Mouse (Mus musculus) liver, embryonic 12.5 days (tissue): Measurements from ENCODE around the gene Igf2bp3. TPM values are rescaled to one million over a fixed set of nuclear protein-coding genes. Genes with fewer than 3 reads are reported as not detected.

Source experiments
- ATAC-seq: fragments of 200-750 bp; cut with Nextera tagmentation; 2 replicates; pipeline ENCODE4 v1.8.0; 2017; ENCODE audit warnings: moderate number of reproducible peaks, mild to moderate bottlenecking, moderate library complexity
- H3K27ac ChIP-seq: fragments of 300-500 bp; sonication (generic); 2 replicates; pipeline ENCODE4 v1.5.1; 2016; ENCODE audit warnings: mild to moderate bottlenecking
- H3K27me3 ChIP-seq: fragments of 300-500 bp; sonication (generic); replicated peaks from 2 replicates; pipeline ENCODE4 v1.6.1; 2016; ENCODE audit warnings: mild to moderate bottlenecking, moderate library complexity
- H3K36me3 ChIP-seq: fragments of 300-500 bp; sonication (generic); 2 replicates; pipeline ENCODE4 v1.6.1; 2016; ENCODE audit warnings: mild to moderate bottlenecking, moderate library complexity
- H3K4me1 ChIP-seq: fragments of 300-500 bp; sonication (generic); 2 replicates; pipeline ENCODE4 v1.6.1; 2016
- H3K4me2 ChIP-seq: fragments of 300-500 bp; sonication (generic); 2 replicates; pipeline ENCODE4 v1.6.1; 2016; ENCODE audit warnings: mild to moderate bottlenecking, moderate library complexity
- H3K4me3 ChIP-seq: fragments of 300-500 bp; sonication (generic); 2 replicates; pipeline ENCODE4 v1.5.1; 2016; ENCODE audit warnings: mild to moderate bottlenecking, moderate library complexity
- H3K9ac ChIP-seq: fragments of 300-500 bp; sonication (generic); 2 replicates; pipeline ENCODE4 v1.6.1; 2016; ENCODE audit warnings: mild to moderate bottlenecking, moderate library complexity
- H3K9me3 ChIP-seq: fragments of 300-500 bp; sonication (generic); replicated peaks from 2 replicates; pipeline ENCODE4 v1.6.1; 2016; ENCODE audit warnings: mild to moderate bottlenecking, moderate library complexity
- WGBS: fragments of 180-500 bp; shearing (Covaris S2); methylation state at CpG from one replicate; pipeline ENCODE4 v1.1.7; 2016; ENCODE audit not compliant: insufficient replicate concordance; 5-methylcytosine and 5-hydroxymethylcytosine counted together
- polyA plus RNA-seq: library from polyadenylated mRNA; unstranded; fragments of >200 nt; fragmentation: Nextera tagmentation; extraction: Ambion mirVana; gene quantifications from 2 replicates; pipeline ENCODE4 v1.2.1, GENCODE M21; 2016

The Igf2bp3 gene
- polyA plus RNA-seq, 1 experiment from 2014 or later: 33.7 TPM

DNA sequence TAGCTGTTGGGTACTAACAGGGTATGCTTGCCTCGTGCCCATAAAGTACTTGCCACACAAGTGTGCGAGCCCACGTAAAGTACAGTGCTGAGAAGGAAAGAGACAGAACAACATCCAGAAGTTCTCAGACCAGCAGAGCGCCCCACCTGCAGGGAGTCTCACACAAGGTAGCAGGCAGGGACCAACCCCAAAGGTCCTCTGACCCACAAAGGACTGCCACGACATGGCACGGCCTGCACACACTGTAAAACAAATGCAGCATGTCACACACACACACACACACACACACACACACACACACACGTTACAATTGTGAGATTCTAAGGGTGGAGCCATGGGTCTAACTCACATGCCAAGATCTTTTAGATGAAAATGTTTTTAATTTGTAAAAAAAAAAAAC, 66.4 kb downstream of the Igf2bp3 start:
- no peak for ATAC-seq
- Histone ChIP-seq H3K27me3 (no peaks in the 10 kb centered on the region), H3K4me1 (peaks cover 49% of the 10 kb centered on the region)

DNA sequence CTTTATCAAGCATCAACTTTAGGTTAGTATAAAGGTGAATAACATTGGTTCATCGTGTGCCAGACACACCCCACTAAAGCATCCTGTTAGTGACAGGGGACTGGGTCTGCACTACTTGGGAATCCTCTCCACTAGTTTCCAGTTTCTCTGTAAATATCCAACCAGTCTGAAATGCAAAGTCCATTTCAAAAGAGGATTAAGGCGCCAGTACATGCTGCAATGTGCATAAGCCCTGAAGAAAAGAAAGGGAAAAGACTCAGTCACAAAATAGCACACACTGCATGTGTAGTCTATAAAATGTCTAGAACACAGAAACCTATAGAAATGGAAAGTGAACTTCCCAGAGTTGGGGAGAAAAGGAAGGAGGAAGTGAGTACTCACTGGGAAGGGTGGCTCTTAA, 68.3 kb downstream of the Igf2bp3 start:
- no peaks in the 10 kb centered on the region for H3K27me3 ChIP-seq
- no peak overlapping the region for H3K27ac ChIP-seq
- H3K4me1 ChIP-seq: peaks cover 49% of the 10 kb centered on the region
- ATAC-seq: no peak
- H3K9me3 ChIP-seq: no peaks in the 10 kb centered on the region
- H3K4me2 ChIP-seq: no peak overlapping the region
- 77% methylated on average over 2 of the region's 2 CpGs for WGBS
- no peak overlapping the region for H3K4me3 ChIP-seq
- peaks cover 8% of the 10 kb centered on the region; the same call in 1 of the 2 replicates for H3K36me3 ChIP-seq
- H3K9ac ChIP-seq: no peak overlapping the region

More for the DNA sequence above, 66.4 kb downstream of the Igf2bp3 start:
- Histone ChIP-seq H3K36me3 (peaks cover 8% of the 10 kb centered on the region; the same call in 1 of the 2 replicates), H3K4me3 (no peak overlapping the region), H3K9ac (no peak overlapping the region), H3K4me2 (no peak overlapping the region), H3K9me3 (no peaks in the 10 kb centered on the region), H3K27ac (no peak overlapping the region)
- 71% methylated on average over 7 of the region's 7 CpGs for WGBS

DNA sequence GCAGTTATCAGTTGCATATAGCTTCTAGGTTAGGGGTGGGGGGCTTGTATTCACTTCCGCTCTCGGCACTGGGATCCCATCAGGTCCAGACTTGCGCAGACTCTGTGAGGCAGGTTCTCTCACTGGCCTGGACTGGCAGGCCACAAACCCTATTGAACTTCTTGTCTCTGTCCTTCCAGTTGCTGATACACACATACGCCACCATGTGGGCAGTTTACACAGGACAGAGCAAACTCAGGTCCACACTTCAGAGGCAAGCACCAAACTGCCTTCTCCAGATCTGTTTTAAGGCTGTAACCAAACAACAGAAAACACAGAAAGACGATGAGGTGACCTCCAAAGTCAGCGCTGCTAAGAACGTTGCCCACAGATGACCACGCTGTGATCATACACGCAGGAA, 72.3 kb downstream of the Igf2bp3 start:
- H3K9me3 ChIP-seq: no peaks in the 10 kb centered on the region
- H3K36me3 ChIP-seq: 0 out of 2 replicates have a peak, but pooled peaks cover 5% of the 10 kb centered on the region
- no peak overlapping the region for H3K4me2 ChIP-seq
- ATAC-seq: no peak
- no peak overlapping the region for H3K27ac ChIP-seq
- no peaks in the 10 kb centered on the region for H3K27me3 ChIP-seq
- H3K9ac ChIP-seq: no peak overlapping the region
- H3K4me3 ChIP-seq: no peak overlapping the region
- H3K4me1 ChIP-seq: peaks cover 60% of the 10 kb centered on the region
- WGBS: 80% methylated on average over 9 of the region's 9 CpGs

DNA sequence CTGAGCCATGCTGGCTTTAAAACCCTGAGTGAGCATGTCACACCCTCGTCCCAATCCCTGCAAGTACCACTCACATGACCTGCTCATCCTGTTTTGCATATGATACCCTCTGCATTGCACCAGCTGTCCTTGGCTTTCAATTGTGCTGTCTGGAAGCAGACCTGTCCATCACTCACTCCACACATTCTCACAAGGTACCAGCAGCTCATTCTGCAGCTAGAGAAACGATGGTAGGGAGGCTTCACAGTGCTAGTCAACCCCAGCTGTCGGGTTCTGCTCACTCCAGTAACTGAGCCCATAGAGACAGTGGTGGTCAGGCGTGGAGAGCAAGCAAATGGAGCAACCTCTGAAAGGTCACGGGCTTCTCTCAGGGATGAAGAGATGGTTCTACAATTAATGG, 73.6 kb downstream of the Igf2bp3 start:
- no peaks in the 10 kb centered on the region for H3K27me3 ChIP-seq
- no peak overlapping the region for H3K27ac ChIP-seq
- H3K36me3 ChIP-seq: 0 out of 2 replicates have a peak, but pooled peaks cover 5% of the 10 kb centered on the region
- 76% methylated on average over 5 of the region's 5 CpGs for WGBS
- ATAC-seq: no peak
- H3K9me3 ChIP-seq: no peaks in the 10 kb centered on the region
- H3K9ac ChIP-seq: no peak overlapping the region
- peaks cover 59% of the 10 kb centered on the region for H3K4me1 ChIP-seq
- no peak overlapping the region for H3K4me2 ChIP-seq
- H3K4me3 ChIP-seq: no peak overlapping the region

DNA sequence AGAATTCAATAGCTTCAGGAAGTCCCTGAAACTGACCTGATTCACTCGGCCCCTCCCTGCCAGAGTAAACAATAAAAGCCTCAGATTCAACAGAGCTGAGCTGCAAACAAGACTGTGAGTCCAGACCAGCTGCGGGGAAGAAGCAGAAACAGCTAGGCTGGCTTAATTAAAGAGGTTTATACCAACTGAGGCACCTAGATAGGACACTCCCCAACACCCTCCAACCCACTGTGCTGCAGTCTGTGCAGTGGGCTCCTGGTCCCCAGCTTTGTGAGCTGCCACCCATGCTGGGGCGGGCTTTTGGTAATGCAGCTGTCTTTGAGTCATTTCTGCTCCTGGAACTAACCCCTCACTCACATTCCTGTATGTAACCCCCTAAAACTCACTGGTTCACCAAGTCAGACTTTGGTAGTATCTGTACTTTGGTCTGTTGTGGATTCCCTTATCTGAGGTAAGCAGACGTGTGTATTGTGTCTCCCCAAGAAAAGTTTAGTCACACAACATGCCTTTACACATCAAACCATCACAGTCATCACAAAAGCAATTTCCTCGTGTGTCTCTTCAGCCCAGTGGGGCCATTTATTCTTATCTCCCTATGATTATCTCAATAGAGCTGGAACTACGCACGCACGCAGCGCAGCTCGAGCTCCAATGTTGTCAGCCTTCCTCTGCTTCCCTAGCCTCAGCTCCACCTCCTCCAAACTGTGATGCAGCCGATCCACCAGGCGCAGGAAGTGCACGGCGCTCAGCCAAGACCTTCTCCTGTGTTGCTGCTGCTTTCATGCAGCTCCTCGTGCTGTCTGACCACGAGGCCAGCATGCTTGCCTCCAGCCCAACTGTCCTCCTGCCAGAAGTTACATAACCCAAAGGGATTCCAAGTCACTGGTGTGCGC, 76.4 kb downstream of the Igf2bp3 start:
- peaks cover 53% of the 10 kb centered on the region for H3K4me1 ChIP-seq
- no peak overlapping the region for H3K4me3 ChIP-seq
- peak; percentile 75 for ATAC-seq
- peak overlapping the region; percentile 36; the same call in 1 of the 2 replicates for H3K9ac ChIP-seq
- H3K27ac ChIP-seq: peak overlapping the region; percentile 66
- no peaks in the 10 kb centered on the region for H3K9me3 ChIP-seq
- H3K4me2 ChIP-seq: peak overlapping the region; percentile 56
- no peaks in the 10 kb centered on the region for H3K27me3 ChIP-seq
- H3K36me3 ChIP-seq: peaks cover under 1% of the 10 kb centered on the region
- 35% methylated on average over 17 of the region's 17 CpGs for WGBS

DNA sequence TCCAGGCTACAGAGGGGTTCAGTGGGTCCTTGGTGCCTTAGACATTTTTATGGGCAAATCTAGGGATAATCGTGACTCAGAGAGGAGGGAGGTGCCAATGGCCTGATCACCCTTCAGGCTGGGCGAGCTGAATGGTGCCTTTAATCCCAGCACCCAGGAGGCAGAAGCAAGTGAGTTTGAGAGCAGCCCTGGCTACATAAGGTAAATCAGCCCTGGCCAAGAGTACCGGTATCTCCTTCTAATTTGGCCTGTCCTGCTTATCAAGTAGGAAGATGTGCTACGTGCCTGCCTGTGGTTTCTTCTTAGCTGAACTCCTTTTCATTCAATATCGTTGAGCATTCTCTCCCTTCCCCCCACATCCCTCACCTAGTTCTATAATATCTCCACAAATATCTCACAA, 78.0 kb downstream of the Igf2bp3 start:
- H3K27me3 ChIP-seq: no peaks in the 10 kb centered on the region
- 22% methylated on average over 5 of the region's 5 CpGs for WGBS
- H3K4me2 ChIP-seq: peak overlapping the region; percentile 17; the same call in 1 of the 2 replicates
- H3K36me3 ChIP-seq: peaks cover 14% of the 10 kb centered on the region
- peak; percentile 64 for ATAC-seq
- H3K9ac ChIP-seq: no peak overlapping the region
- no peak overlapping the region for H3K27ac ChIP-seq
- no peaks in the 10 kb centered on the region for H3K9me3 ChIP-seq
- H3K4me3 ChIP-seq: no peak overlapping the region
- H3K4me1 ChIP-seq: peaks cover 53% of the 10 kb centered on the region

DNA sequence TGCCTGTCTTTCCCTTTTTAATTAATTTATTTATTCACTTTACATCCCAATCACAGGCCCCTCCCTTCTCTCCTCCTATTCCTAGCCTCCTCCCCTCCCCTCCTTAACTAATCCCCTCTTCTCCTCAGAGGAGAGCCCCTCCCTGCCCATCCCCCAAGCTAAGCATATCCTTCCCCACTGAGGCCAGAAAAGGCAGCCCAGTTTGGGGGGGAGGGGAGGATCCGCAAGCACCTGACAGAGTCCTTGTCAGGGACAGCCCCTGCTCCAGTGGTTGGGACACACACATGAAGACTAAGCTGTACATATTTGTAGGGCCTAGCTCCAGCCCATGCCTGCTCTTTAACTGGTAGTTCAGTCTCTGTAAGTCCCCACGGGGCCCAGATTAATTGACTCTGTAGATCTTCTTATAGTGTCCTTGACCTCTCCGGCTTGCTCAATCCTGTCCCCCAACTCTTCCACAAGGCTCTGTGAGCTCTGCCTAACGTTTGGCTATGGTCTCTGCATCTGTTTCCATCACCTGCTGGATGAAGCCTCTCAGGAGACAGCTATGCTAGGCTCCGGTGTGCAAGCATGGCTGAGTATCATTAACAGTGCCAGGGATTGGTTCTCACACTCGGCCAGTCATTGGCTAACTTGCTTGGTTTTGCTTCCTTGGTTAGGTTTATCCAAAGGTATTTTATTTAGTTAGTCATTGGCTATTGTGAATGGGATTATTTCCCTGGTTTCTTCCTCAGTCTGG, 82.2 kb downstream of the Igf2bp3 start:
- Histone ChIP-seq H3K36me3 (peaks cover 21% of the 10 kb centered on the region), H3K4me2 (no peak overlapping the region), H3K27ac (no peak overlapping the region), H3K4me1 (peaks cover 24% of the 10 kb centered on the region), H3K9me3 (no peaks in the 10 kb centered on the region), H3K27me3 (no peaks in the 10 kb centered on the region), H3K4me3 (no peak overlapping the region), H3K9ac (no peak overlapping the region)
- ATAC-seq: no peak
- WGBS: 68% methylated on average over 6 of the region's 6 CpGs

DNA sequence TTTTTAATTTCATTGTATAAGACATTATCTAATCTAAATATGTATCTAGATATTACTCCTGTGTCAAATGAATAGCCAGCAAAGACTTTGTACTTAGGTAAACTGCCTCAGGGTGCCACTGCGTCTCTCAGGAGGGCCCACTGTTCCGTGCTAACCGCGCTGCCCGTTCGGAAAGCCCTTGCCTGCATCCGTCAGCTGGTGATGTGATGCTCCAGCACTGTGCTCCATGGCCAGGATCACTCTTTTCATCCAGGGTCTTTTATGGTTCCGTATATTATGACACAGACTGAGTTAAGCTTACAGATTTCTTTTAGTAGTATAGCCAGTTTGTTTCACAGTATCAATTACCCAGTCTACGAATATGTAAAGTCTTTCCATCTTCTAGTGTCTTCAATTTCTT, 82.9 kb downstream of the Igf2bp3 start:
- Histone ChIP-seq H3K27ac (no peak overlapping the region), H3K36me3 (peaks cover 24% of the 10 kb centered on the region), H3K4me1 (peaks cover 17% of the 10 kb centered on the region), H3K9me3 (no peaks in the 10 kb centered on the region), H3K4me2 (no peak overlapping the region), H3K4me3 (no peak overlapping the region), H3K9ac (no peak overlapping the region), H3K27me3 (no peaks in the 10 kb centered on the region)
- ATAC-seq: no peak
- 90% methylated on average over 9 of the region's 9 CpGs for WGBS

DNA sequence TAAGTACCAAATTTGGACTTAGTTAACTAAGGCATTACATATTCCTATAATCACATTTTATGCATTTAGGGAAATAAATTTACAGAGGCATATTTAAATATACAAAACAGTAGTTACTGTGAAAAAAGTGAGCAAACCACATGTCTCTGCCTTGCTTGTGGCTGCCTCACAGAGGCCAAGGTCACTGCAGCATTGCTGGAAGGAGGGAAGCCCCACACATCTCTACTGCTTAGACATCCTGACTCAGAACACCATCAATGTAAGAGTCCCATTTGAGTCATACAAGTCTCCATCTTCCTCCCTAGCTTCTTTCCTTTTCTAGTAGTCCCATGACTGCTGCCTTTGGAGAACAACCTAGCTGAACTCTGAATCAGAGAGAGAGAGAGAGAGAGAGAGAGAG, 84.4 kb downstream of the Igf2bp3 start:
- Histone ChIP-seq H3K4me2 (no peak overlapping the region), H3K27me3 (no peaks in the 10 kb centered on the region), H3K9ac (no peak overlapping the region), H3K4me3 (no peak overlapping the region), H3K9me3 (no peaks in the 10 kb centered on the region), H3K4me1 (peaks cover 5% of the 10 kb centered on the region), H3K27ac (no peak overlapping the region), H3K36me3 (peaks cover 32% of the 10 kb centered on the region)
- no peak for ATAC-seq

DNA sequence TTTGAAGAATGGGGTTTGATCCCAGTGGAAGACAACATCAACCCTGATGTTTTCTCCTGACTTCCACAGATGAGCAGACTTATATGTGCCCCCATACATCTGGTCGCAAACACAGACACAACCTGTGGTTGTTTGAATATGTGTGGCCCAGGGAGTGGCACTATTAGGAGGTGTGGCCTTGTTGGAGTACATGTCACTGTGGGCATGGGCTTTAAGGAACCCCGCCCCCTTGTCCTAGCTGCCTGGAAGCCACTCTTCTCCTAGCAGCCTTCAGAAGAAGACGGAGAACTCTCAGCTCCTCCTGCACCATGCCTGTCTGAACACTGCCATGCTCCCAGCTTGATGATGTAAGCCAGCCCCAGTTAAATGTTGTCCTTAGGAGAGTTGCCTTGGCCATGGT, 94.4 kb downstream of the Igf2bp3 start:
- Histone ChIP-seq H3K9me3 (no peaks in the 10 kb centered on the region), H3K27me3 (no peaks in the 10 kb centered on the region), H3K4me2 (no peak overlapping the region), H3K4me1 (no peaks in the 10 kb centered on the region), H3K4me3 (no peak overlapping the region), H3K27ac (no peak overlapping the region), H3K36me3 (peaks cover 38% of the 10 kb centered on the region), H3K9ac (no peak overlapping the region)
- 84% methylated on average over 3 of the region's 3 CpGs for WGBS
- ATAC-seq: no peak

DNA sequence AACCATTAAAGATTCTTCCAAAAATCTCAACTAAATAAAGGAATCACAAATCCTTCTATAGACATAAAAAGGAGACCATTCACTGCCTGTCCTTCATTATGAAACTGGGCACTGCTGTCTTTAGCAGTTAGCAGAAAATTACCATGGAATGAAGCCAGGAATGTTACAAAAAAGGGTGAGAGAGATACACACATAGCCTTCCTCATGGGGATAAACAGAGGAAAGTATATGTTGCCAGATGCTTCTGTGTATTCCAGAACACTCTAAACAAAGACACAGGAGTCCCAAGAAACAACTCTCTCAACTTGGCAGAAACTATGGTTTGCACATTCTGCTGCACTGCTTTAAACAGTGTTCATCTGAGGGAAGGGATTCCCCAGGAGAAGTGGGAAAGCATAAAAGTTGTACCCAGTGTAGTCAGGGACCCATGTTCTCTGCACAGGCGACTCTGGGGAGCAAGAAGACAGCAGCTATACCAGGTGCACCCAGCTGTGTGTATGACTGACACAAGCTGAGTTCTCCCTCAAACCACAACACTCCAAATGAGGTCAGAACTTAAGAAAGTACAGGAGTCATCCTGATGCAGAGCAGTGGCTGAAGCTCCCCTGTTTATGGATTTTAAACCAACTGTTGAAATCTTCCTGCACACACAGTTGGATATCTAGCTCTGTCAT, 95.2 kb downstream of the Igf2bp3 start:
- Histone ChIP-seq H3K9ac (no peak overlapping the region), H3K9me3 (no peaks in the 10 kb centered on the region), H3K4me1 (no peaks in the 10 kb centered on the region), H3K27me3 (no peaks in the 10 kb centered on the region), H3K4me3 (no peak overlapping the region), H3K4me2 (no peak overlapping the region), H3K27ac (no peak overlapping the region), H3K36me3 (peaks cover 39% of the 10 kb centered on the region)
- no peak for ATAC-seq
- WGBS: 44% methylated on average over 1 of the region's 1 CpGs

DNA sequence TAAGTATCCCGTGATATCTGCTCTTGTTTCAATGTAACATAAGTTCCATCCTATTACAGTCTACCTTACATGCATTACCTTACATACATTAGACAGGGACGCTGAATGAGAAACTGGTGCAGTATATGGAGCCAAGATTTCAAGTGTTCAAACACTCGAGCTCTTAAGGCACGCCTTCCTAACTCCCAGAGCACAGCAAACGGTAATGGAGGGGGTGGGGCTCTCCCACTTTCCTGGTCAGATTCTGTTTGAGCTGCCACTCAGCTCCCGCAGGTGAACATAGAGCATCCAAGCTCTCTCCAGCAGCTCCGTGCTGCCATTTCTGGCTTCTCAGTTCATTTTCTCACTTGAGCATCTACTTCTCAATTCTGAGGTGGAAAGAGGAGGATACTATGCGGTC, 96.3 kb downstream of the Igf2bp3 start:
- H3K36me3 ChIP-seq: peaks cover 43% of the 10 kb centered on the region
- no peak overlapping the region for H3K27ac ChIP-seq
- H3K27me3 ChIP-seq: no peaks in the 10 kb centered on the region
- no peak overlapping the region for H3K4me2 ChIP-seq
- WGBS: 69% methylated on average over 8 of the region's 8 CpGs
- no peak for ATAC-seq
- H3K9ac ChIP-seq: no peak overlapping the region
- no peak overlapping the region for H3K4me3 ChIP-seq
- no peaks in the 10 kb centered on the region for H3K4me1 ChIP-seq
- H3K9me3 ChIP-seq: no peaks in the 10 kb centered on the region
